Mouse (Mus musculus) testis, postnatal 10 days (tissue): Measurements from ENCODE around the gene Gdap1l1.
"Not testable (repeated sequence)": the region's sequence is repeated elsewhere in the genome, so short reads cannot be mapped to it uniquely, and the experiment has no call there.

ENCODE experiments used
- DNase-seq: peaks from one replicate; pipeline ENCODE4 v3.0.0; 2021; ENCODE audit warnings: low spot score

The Gdap1l1 gene

GRCm38 (mm10) chr2:163438246-163438618 is at the start of gene Gdap1l1:
TSS of gene Gdap1l1 (plus strand) at chr2:163438476.
- no peak for DNase-seq

- no peak for DNase-seq
Observed at GRCm38 (mm10) chr2:163392436-163392835, 45.8 kb upstream of the Gdap1l1 start.

DNA sequence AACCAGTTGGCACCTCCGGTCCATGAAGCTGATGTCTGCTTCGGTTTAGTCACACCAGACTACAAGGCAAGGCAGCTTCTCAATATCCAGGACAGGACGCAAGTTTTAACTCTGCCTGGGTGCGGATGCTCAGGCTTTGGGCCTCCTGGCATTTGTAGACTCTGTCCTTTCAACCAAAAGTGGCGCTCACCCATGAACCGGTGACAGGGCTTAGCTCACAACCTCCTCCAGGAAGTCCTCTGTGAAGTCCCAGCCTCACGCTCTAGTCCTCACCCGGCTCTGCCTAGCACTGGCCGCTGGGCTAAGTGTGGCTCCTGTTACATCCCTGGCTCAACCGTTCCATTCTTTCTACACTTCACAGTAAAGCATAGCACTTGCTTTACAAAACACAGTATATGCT is 45.0 kb upstream of the Gdap1l1 start:
- no peak for DNase-seq

DNA sequence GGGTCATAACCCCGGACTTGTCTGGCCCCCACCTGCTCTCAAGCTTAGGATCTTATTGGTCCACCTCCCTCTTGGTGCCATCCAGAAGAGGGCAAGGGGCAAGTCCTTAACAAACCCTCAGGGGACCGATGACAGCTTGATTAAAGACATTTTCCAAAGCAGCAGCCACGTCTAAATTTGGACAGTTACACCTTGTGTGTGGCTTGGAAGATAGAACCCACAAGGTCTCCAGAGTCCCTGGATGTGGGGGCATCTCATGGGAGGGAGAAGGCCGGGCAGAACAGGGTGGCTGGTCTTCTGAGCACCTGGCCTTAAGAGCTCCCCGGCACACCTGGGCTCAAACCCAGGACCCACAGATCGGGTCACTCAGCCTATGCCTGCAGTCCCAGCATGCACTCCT is 44.3 kb upstream of the Gdap1l1 start:
- DNase-seq: no peak

- no peak for DNase-seq
Observed at GRCm38 (mm10) chr2:163394977-163395376, 43.3 kb upstream of the Gdap1l1 start.

GRCm38 (mm10) chr2:163397071-163397470 is 41.2 kb upstream of the Gdap1l1 start:
- no peak for DNase-seq

DNA sequence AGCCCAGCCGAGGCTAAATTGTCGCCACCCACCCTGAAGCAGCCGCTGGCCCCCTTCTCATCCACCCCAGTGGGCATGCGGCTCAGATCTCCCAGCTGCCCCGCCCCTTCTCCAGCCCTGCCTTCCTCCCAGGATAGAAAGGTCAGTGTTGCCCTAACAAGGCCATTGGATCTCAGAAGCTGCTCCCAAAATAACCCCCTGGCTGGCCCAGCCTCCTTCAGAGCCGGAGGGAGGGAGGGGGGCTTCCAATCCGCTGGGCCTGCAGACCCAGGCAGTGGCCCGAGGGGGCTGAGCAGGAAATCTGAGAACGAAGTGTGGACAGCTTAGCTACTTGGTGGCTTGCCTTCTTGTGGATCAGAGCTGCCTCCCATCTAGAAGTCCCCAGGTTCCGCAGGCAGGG is 40.4 kb upstream of the Gdap1l1 start, which contains the start of gene Jph2:
TSS of gene Jph2 (minus strand) at position 89 of the 400 bp plus-strand sequence.
- peak; percentile 63 for DNase-seq

DNA sequence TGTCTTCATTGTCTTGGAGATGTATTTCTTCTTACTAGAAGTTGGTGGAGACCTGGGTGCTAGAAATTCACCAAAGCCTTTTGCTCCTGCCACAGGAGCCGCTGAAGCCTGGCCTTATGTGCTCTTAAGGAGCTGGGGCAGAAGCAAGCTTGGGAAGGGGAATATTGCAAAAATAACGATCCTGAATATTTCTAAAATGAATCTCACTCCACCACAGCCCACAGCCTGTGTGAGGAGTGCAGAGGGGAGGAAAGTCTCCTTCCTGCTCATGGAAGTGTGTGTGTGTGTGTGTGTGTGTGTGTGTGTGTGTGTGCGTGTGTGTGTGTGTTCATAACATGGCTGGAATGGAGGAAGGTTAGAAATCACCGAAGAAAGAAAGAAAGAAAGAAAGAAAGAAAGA is 39.5 kb upstream of the Gdap1l1 start:
- no peak for DNase-seq

GRCm38 (mm10) chr2:163399222-163399621 is 39.1 kb upstream of the Gdap1l1 start:
- DNase-seq: no peak

DNA sequence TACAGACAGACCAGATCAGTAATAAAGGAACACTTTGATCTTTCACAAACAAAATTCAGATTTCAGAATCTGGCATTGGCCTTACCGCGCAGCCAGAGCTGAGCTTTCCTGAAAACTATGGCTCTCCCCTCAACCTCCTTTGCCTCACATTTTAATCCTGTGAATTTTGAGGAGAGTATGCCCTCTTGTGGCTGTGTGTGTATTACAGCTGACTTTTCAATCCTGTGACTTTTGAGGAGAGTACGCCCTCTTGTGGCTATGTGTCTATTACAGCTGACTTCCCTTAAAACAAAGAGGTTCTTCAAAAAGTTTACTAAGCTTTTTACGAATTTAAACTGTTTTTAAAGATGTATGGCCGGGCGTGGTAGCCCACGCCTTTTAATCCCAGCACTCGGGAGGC is 37.1 kb upstream of the Gdap1l1 start:
- DNase-seq: peak; percentile 84

DNA sequence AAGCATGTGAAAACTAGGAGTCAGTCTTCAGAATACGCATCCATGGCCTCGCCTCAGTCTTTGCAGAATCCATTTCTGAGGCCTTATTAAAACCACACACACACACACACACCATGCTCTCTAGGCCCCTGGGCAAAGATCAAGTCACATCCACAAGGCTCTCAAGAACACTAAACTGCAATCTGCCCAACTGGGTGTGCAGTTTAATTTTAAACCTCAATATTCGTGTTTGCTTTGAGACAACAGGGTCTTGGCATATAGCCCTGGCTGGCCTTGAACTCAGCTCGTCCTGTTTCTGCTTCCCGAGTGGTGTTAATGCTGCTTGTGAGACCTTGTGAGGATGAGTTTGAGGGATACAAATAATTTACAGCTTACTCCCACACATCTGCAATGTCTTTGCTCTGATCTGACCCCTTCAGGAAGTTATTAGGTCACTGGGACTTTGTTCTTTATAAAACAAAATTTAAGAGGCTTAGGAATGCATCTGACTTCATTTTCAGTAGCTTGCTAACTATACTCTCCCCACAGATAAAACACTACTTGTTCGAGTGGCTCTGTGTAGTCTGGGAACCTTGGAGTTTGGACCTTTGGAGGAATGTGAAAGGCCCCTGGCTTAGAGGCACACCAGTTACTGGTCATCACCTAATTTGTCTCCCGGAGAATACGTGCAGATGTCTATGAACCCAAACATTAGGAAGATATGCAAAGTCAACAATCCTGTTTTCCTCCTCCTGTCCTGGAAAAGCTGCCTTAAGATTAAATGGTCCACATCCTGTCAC is 34.0 kb upstream of the Gdap1l1 start:
- DNase-seq: peak; percentile 76

GRCm38 (mm10) chr2:163410211-163410610 is 28.1 kb upstream of the Gdap1l1 start:
- no peak for DNase-seq

GRCm38 (mm10) chr2:163411344-163411743 is 26.9 kb upstream of the Gdap1l1 start:
- DNase-seq: not testable (repeated sequence)

DNA sequence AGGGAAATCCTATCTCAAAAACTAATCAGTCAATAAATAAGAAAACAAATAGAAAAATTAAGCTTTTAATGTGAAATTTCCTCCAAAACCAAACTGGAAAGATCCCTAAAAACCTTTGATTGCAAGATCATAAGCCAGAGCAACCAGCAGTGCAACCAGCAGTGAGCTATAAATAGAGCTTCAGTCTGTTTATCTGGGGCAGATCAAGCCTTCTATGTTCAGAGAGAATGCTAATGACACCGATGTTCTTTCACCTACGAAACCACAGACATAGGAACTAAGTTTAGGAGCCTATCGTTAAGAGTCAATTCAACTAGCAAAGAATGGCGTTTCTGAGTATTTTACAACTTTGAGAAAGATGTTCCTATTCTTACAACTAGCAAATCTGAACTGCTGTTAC is 26.4 kb upstream of the Gdap1l1 start:
- DNase-seq: no peak

DNA sequence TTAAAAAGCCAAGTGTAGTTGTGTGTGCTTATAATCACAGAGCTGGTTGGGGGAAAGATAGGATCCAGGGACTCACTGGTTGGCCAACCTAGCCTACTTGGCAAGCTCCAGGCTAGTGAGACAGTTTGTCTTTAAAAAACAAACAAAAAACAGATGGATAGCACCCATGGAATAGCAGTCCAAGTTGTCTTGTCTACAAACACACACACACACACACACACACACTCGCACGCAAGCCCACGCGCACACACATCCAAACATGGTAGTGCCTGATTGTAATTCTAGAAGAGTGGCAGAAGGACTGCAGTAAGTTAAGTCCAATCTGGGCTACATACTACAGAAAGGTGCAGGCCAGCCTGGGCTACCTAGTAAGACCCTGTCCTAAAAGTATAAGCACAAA is 25.9 kb upstream of the Gdap1l1 start:
- DNase-seq: no peak

DNA sequence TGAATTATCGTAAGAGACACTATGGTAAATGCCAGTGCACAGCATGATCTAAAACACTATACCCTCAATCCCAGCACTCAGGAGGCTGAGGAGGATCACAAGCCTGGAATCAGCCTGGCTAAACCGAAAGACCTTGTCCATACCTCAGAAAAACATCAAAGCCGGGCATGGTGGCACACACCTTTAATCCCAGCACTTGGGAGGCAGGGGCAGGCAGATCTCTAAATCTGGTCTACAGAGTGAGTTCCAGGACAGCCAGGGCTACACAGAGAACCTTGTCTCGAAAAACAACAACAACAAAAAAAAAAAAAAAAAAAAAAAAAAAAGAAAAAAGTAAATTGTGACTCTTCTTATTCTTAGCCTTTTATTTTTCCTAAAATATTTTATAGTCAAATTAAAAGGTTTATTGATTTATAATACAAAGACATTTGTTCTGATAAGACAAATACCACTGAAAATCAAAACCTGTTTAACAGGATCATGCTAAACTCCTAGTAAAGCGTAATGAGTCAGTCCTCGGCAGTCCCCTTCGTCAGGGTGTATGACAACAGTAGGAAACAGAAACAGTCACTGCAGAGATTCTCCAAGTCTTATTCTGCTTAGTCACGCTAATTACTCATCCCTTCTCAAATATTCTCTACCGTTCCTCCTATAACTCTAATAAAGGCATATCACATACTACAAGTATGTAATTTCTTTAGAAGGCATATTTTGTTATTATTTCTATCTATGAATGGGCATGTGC is 25.3 kb upstream of the Gdap1l1 start:
- DNase-seq: no peak

DNA sequence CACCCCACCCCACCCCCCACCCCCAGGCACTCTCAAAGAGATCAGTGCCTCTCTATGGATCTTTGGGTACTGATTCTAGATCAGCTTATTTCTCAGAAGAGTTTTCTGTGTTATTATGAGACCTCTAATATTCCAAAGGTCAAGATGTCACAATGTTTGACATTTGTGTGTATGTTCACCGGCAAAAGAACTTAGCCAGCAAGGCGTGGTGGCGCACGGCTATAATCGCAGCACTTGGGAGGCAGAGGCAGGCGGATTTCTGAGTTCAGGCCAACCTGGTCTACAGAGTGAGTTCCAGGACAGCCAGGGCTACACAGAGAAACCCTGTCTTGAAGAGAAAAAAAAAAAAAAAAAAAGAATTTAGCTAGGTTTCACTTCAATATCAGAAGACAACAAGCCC is 21.2 kb upstream of the Gdap1l1 start:
- DNase-seq: no peak

GRCm38 (mm10) chr2:163417830-163418229 is 20.4 kb upstream of the Gdap1l1 start:
- DNase-seq: no peak

DNA sequence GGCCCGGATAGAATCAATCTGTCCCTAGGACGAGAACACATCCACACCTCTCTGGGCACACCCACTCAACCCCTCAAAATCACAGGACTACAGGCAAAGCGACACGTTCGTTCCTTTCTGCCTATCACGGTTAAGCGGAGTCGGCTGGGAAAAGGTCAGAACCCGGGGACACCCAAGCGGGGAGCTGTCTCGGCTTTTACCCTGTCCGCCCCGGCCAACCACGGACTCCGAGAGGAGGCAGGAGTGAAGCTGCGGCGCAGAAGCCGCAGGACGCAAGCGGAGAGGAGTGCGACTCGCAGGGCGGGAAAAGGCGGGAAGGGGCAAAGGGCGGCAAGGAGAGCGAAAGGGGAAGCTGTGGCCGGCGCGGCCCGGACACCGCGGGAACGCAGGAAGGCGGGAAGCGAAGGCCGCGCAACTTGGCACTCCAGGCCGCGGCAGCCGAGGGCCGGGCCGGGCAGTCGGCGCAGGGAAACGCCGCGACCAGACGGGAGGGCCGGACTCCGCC is 19.4 kb upstream of the Gdap1l1 start:
- DNase-seq: peak; percentile 74

DNA sequence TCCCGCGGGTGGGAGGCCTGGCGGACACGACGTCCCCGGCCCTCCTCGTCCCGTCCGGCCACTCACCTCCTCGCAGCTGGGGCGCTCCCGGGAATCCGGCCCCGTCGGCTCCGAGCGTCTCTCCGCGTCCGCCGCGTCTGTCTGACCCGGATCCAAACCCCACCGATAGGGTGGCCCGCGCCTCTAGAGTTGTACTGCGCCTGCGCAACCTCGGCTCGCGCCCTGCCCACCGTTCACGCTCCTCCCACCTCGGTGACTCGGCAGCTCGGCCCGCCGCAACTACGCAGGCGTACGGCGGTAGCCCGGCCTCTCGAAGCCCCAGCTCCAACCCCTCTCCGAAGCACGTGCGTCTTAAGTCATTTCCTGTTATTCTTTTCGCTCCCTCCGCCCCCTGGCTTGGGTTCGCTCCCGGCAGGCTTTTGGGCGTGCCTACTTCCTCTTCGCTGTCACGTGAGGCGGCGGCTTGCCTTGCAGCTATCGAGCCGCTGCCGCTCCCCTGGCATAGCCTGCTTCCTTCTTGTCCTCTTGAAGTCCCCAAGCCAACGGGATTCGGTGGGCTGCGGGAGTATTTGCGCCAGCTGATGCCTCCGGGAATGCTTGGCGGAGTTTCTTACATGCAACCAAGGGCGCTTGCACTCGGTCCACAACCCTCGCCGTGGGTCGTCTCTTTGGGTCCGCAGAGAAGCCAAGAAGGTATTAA is 18.8 kb upstream of the Gdap1l1 start:
- peak; percentile 99 for DNase-seq

- no peak for DNase-seq
Observed at GRCm38 (mm10) chr2:163420366-163420886, 17.9 kb upstream of the Gdap1l1 start.

GRCm38 (mm10) chr2:163422895-163423660 is 15.2 kb upstream of the Gdap1l1 start:
- DNase-seq: no peak
